Mouse (Mus musculus) bone marrow, adult 2 months (tissue): Measurements from ENCODE around the gene Letmd1. TPM values are rescaled to one million over a fixed set of nuclear protein-coding genes. Genes with fewer than 3 reads are reported as not detected.
"Not testable (repeated sequence)": the region's sequence is repeated elsewhere in the genome, so short reads cannot be mapped to it uniquely, and the experiment has no call there.

ENCODE experiments used
- H3K27ac ChIP-seq: fragments of 200-500 bp; 2 replicates; pipeline ENCODE4 v1.5.1; 2012; ENCODE audit warnings: low read depth, mild to moderate bottlenecking, control low read depth, inconsistent platforms, low read length; ENCODE audit not compliant: control insufficient read depth, poor library complexity, insufficient read depth
- H3K4me1 ChIP-seq: fragments of 200-500 bp; 2 replicates; pipeline ENCODE4 v1.6.1; 2011; ENCODE audit warnings: low read length; ENCODE audit not compliant: control insufficient read depth, insufficient read depth
- H3K4me3 ChIP-seq: fragments of 200-500 bp; replicated peaks from 2 replicates; pipeline ENCODE3; 2011; ENCODE audit warnings: mild to moderate bottlenecking, low read depth, low read length, control low read depth; ENCODE audit not compliant: control insufficient read depth
- CTCF ChIP-seq: fragments of 200-500 bp; IDR thresholded peaks from 2 replicates; pipeline ENCODE4 v1.5.1; 2011; ENCODE audit warnings: low read length, control low read depth; ENCODE audit not compliant: control insufficient read depth, insufficient read depth
- POLR2A ChIP-seq: fragments of 200-500 bp; IDR thresholded peaks from 2 replicates; pipeline ENCODE4 v1.6.1; 2011; ENCODE audit warnings: low read depth, mild to moderate bottlenecking, control low read depth, low read length, borderline replicate concordance; ENCODE audit not compliant: control insufficient read depth
- WGBS: fragments of 180-500 bp; shearing (Covaris S2); methylation state at CpG from one replicate; pipeline ENCODE4 v1.1.7; 2018; 5-methylcytosine and 5-hydroxymethylcytosine counted together
- polyA plus RNA-seq: library from polyadenylated mRNA; stranded (reverse); fragments of >200 nt; gene quantifications from 2 replicates; pipeline ENCODE4 v1.2.4, GENCODE M21; 2011; ENCODE audit warnings: low replicate concordance; ENCODE audit not compliant: missing spikeins, insufficient read depth, insufficient read length

The Letmd1 gene
- polyA plus RNA-seq, 1 experiment, result 19.1 TPM

GRCm38 (mm10) chr15:100473926-100474503 lies 5.2 kb downstream of the Letmd1 start:
- WGBS, result 88% methylated on average over 7 of the region's 7 CpGs
- H3K4me1 ChIP-seq, result peaks cover 2% of the 10 kb centered on the region
- H3K4me3 ChIP-seq, result no peak overlapping the region
- no peak for TF ChIP-seq POLR2A
- no peak for TF ChIP-seq CTCF
- H3K27ac ChIP-seq, result no peak overlapping the region

GRCm38 (mm10) chr15:100478351-100478750 lies 9.5 kb downstream of the Letmd1 start:
- Histone ChIP-seq H3K27ac (no peak overlapping the region), H3K4me3 (no peak overlapping the region), H3K4me1 (no peaks in the 10 kb centered on the region)
- 84% methylated on average over 10 of the region's 10 CpGs for WGBS
- TF ChIP-seq POLR2A (no peak), CTCF (no peak)

- Histone ChIP-seq H3K4me1 (no peaks in the 10 kb centered on the region), H3K27ac (no peak overlapping the region), H3K4me3 (no peak overlapping the region)
- WGBS, result 85% methylated on average over 4 of the region's 4 CpGs
- TF ChIP-seq CTCF (no peak), POLR2A (no peak)
These were observed 10.1 kb downstream of the Letmd1 start for GRCm38 (mm10) chr15:100478925-100479324.

- WGBS, result 53% methylated on average over 3 of the region's 3 CpGs
- Histone ChIP-seq H3K27ac (no peak overlapping the region), H3K4me3 (no peak overlapping the region), H3K4me1 (no peaks in the 10 kb centered on the region; the same call in 1 of the 2 replicates)
- TF ChIP-seq POLR2A, result no peak
- no peak for TF ChIP-seq CTCF
These were observed 16.8 kb downstream of the Letmd1 start for GRCm38 (mm10) chr15:100485576-100485975.

GRCm38 (mm10) chr15:100486450-100486849 lies 17.6 kb downstream of the Letmd1 start:
- no peak overlapping the region for H3K27ac ChIP-seq
- no peak overlapping the region for H3K4me3 ChIP-seq
- no peaks in the 10 kb centered on the region; the same call in 1 of the 2 replicates for H3K4me1 ChIP-seq
- 87% methylated on average over 7 of the region's 7 CpGs for WGBS
- TF ChIP-seq CTCF (no peak), POLR2A (no peak)

GRCm38 (mm10) chr15:100487050-100487449 lies 18.2 kb downstream of the Letmd1 start:
- H3K27ac ChIP-seq, result no peak overlapping the region
- no peak for TF ChIP-seq CTCF
- TF ChIP-seq POLR2A, result no peak
- WGBS, result 52% methylated on average over 2 of the region's 2 CpGs
- no peak overlapping the region for H3K4me3 ChIP-seq
- no peaks in the 10 kb centered on the region; the same call in 1 of the 2 replicates for H3K4me1 ChIP-seq

- H3K4me3 ChIP-seq, H3K4me1 ChIP-seq, H3K27ac ChIP-seq: not testable (repeated sequence)
- 63% methylated on average over 1 of the region's 1 CpGs for WGBS
These were observed 19.5 kb downstream of the Letmd1 start for GRCm38 (mm10) chr15:100488297-100488696.

GRCm38 (mm10) chr15:100489263-100489662 lies 20.4 kb downstream of the Letmd1 start:
- WGBS, result 88% methylated on average over 15 of the region's 15 CpGs
- peaks cover under 1% of the 10 kb centered on the region; the same call in 1 of the 2 replicates for H3K4me1 ChIP-seq

GRCm38 (mm10) chr15:100491966-100492365 lies 23.1 kb downstream of the Letmd1 start:
- Histone ChIP-seq H3K27ac (no peak overlapping the region), H3K4me1 (peaks cover 2% of the 10 kb centered on the region; the same call in 1 of the 2 replicates), H3K4me3 (no peak overlapping the region)
- 89% methylated on average over 9 of the region's 9 CpGs for WGBS
- TF ChIP-seq CTCF (no peak), POLR2A (no peak)

More at GRCm38 (mm10) chr15:100489263-100489662, 20.4 kb downstream of the Letmd1 start:
- TF ChIP-seq CTCF, result no peak
- TF ChIP-seq POLR2A, result no peak
- H3K4me3 ChIP-seq, result no peak overlapping the region
- H3K27ac ChIP-seq, result no peak overlapping the region
